17 mouse cellular contexts compared by ENCODE assay signal in the genomic region with DNA sequence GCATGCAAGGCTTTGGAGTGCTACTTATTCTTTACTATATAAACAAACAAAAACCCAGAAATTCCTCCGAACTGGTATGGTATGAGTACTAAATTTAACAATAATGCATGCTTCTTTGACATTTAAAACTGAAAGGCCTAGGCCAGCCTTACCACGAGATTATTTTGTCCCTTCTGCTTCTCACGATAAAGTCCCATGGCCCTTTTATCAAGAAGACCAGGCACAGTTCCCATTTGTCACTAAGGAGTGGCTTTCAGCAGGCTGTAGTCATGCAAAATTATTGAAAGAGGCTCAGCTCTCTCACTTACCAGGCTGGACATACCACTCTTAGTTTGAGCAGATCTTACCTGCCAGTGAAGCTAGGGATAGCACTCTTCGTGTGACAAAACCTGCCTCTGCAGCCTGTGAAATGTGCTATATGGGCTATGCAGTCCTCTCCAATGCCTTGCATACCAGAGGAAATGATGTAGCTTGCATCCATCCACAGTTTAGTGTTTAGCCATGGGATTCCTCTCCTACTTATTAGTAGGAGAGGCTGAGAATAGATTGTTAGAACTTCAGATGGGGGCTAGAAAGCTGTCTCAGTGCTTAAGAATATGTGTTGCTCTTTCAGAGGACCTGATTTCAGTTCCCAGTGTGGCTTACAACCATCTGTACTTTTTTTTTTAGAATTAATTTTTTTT. TPM values are rescaled to one million over a fixed set of nuclear protein-coding genes. Genes with fewer than 3 reads are reported as not detected.
A peak's percentile ranks its signal among the peaks of the same experiment; 100 is the strongest.
DNase-seq lines count a peak whose midpoint lies in the region; ATAC-seq lines count a peak whose summit lies in the region.
"Had no signal": no experiment of that assay in that cellular context is flagged by ENCODE, and none has a peak within 500 bp of the region (broad histone marks: within the 10 kb centered on the region; RNA-seq: fewer than 3 reads in every experiment).

No protein-coding gene starts in this region.

- peak overlapping the region; percentile 70 for H3K4me2 ChIP-seq in liver, embryonic 15.5 days
- H3K4me2 ChIP-seq: forebrain, embryonic 12.5 days; heart, embryonic 15.5 days; limb, embryonic 15.5 days; midbrain, embryonic 12.5 days had no signal

- peaks cover 39% of the 10 kb centered on the region for H3K4me1 ChIP-seq in liver, embryonic 15.5 days (replicated peaks)
- H3K4me1 ChIP-seq: forebrain, embryonic 12.5 days; limb, embryonic 15.5 days; midbrain, embryonic 12.5 days had no signal

- H3K27ac ChIP-seq in liver, embryonic 15.5 days (replicated peaks): peak overlapping the region; percentile 98
- H3K27ac ChIP-seq: forebrain, embryonic 12.5 days; gastrocnemius, adult 2 months; heart, embryonic 15.5 days; limb, embryonic 15.5 days; midbrain, embryonic 12.5 days had no signal

- 19% methylated on average over 4 of the region's 4 CpGs for WGBS in liver, embryonic 15.5 days (ENCODE audit: insufficient replicate concordance)

- no peaks in the 10 kb centered on the region for H3K9me3 ChIP-seq in liver, embryonic 15.5 days (replicated peaks)
- H3K9me3 ChIP-seq: forebrain, embryonic 12.5 days; heart, embryonic 15.5 days; limb, embryonic 15.5 days; midbrain, embryonic 12.5 days had no signal

- H3K27me3 ChIP-seq in liver, embryonic 15.5 days: no peaks in the 10 kb centered on the region
- H3K27me3 ChIP-seq: forebrain, embryonic 12.5 days; heart, embryonic 15.5 days; limb, embryonic 15.5 days; midbrain, embryonic 12.5 days had no signal

- H3K36me3 ChIP-seq in liver, embryonic 15.5 days (replicated peaks): no peaks in the 10 kb centered on the region
- H3K36me3 ChIP-seq: forebrain, embryonic 12.5 days; heart, embryonic 15.5 days; limb, embryonic 15.5 days; midbrain, embryonic 12.5 days had no signal

- H3K4me3 ChIP-seq in liver, embryonic 15.5 days (replicated peaks): peak overlapping the region; percentile 24
- H3K4me3 ChIP-seq: forebrain, embryonic 12.5 days; gastrocnemius, adult 2 months; heart, embryonic 15.5 days; limb, embryonic 15.5 days; midbrain, embryonic 12.5 days had no signal

- peak overlapping the region; percentile 55 for H3K9ac ChIP-seq in liver, embryonic 15.5 days
- H3K9ac ChIP-seq: forebrain, embryonic 12.5 days; heart, embryonic 15.5 days; limb, embryonic 15.5 days; midbrain, embryonic 12.5 days had no signal

- peak; percentile 90 for ATAC-seq in liver, embryonic 15.5 days (ENCODE audit: insufficient read depth)
- ATAC-seq: activated CD4-positive, CD25-positive, alpha-beta regulatory T cell, adult 4 months had no signal

- peak; percentile 18 for DNase-seq in embryo, embryonic 10 days (ENCODE audit: low spot score)
- no peak for DNase-seq in embryo, embryonic 9.5 days (ENCODE audit: extremely low spot score)
- peak; percentile 46 for DNase-seq in spleen, adult 12 weeks (ENCODE audit: low spot score)
- no peak for DNase-seq in spleen, adult 18-20 months
- no peak for DNase-seq in layer of hippocampus, adult 8-10 months (ENCODE audit: low spot score in 2 of 2)
- no peak for DNase-seq in urinary bladder, postnatal 36 days (ENCODE audit: low spot score in 2 of 2)
- DNase-seq in B cell, adult 2 months: no peak
- DNase-seq: cerebellum, postnatal 25 days; gastrocnemius, adult 2 months; kidney, postnatal 25 days had no signal

RNA-seq across cellular contexts. Expression of gene Mmrn1, which starts 10.8 kb away (rescaled TPM):
- polyA plus RNA-seq in liver, embryonic 15.5 days (2015; fragmentation: Nextera tagmentation; extraction: Ambion mirVana): 3.6 and 4.1 TPM in 2 replicates
- under 1 TPM in 1 of 4 experiments, not detected in 3; 0.07 TPM for total RNA-seq in layer of hippocampus, adult 8-10 months (2022)
- total RNA-seq: left cerebral cortex, adult 8-10 months had no signal
- polyA plus RNA-seq: activated CD4-positive, CD25-positive, alpha-beta regulatory T cell, adult 4 months had no signal

Comparison
In these comparisons a context has a peak if more than half of its experiments do, and no peak if none do; other contexts are left out.
1. DNase-seq: peak in embryo, embryonic 10 days (single experiment) and spleen, adult 12 weeks (single experiment); none in embryo, embryonic 9.5 days (single experiment), spleen, adult 18-20 months (0 of 2), layer of hippocampus, adult 8-10 months (0 of 2), urinary bladder, postnatal 36 days (0 of 2) and B cell, adult 2 months (0 of 2).